Mouse (Mus musculus): ENCODE measurements at regions not wholly inside any gene's neighbourhood (a gene's known extent, or its start where the extent isn't known, plus 50 kb on each side); places are given as distances from the start of the nearest gene placed in this dataset.

DNA sequence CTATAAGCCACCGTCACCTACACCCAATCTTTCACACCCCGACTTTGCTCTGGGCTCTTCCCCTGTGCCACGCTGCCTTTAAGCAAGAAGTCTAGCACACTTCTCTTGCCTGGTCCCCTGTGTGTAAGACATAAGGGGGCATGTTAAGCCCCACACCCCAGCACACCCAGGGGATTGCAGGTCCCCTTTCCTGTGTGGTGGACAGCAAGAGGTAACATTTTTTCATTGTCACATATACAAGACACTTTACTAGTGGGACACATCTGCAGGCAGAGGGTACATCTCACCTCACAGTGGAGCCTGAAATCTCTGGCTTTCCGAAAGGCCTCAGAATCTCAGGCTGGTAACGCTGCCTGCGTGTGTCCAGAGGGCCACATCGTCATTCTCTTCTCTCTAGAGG lies 64.1 kb upstream of the Ajap1 start:
- TF ChIP-seq ZC3H11A (IDR thresholded peaks at IDR 0.05; ENCODE audit: borderline replicate concordance, low read depth, low read length) = no peak
- TF ChIP-seq MAFK (IDR thresholded peaks at IDR 0.05; ENCODE audit: insufficient read depth, low read depth, low read length) = no peak
